Mouse (Mus musculus): ENCODE data around the gene Zmynd8.

- TF ChIP-seq POLR2A (IDR thresholded peaks at IDR 0.05; ENCODE audit: control insufficient read depth, extremely low read depth, insufficient read depth, low read length, poor library complexity), result no peak
- no peak for TF ChIP-seq CTCF (IDR thresholded peaks at IDR 0.05; ENCODE audit: borderline replicate concordance, control insufficient read depth, extremely low read depth, insufficient read depth, low read length, poor library complexity)
Measured at GRCm38 (mm10) chr2:165948007-165948406, 49.2 kb upstream of the Zmynd8 start.

All from thymus, adult 2 months (tissue).